Mouse (Mus musculus) megakaryocyte, adult 5-6 weeks (primary cell): ENCODE measurements at regions not wholly inside any gene's neighbourhood (a gene's known extent, or its start where the extent isn't known, plus 50 kb on each side); places are given as distances from the start of the nearest gene placed in this dataset.

Experiments used
- ATAC-seq: 2 replicates; pipeline ENCODE4 v1.8.0; 2016; ENCODE audit warnings: mild to moderate bottlenecking, inconsistent platforms; ENCODE audit not compliant: poor library complexity, severe bottlenecking

DNA sequence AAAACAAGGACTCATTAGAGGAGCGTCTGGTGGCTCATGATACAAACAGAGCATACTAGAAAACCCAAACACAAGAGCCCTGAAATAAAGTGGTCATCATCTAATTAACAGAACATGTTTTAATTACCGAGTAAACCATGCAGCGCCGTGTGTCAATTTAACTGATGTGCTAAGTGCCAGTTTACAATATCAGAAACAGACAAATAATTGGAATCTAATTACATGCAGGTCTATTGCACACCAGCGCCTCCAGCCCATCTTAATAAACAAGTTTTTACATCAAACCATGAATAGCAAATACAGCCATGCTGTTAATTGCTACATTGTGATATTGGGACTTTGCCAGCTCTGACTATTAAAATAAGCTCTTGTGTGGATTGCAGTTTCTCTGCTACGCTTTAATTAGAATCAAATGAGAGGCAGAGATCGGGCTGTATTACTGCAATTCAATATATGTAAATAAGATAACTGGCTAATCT, 425.3 kb upstream of the Gm765 start:
- no peak for ATAC-seq

GRCm38 (mm10) chr6:98754487-98754886, 411.9 kb upstream of the Gm765 start:
- no peak for ATAC-seq

DNA sequence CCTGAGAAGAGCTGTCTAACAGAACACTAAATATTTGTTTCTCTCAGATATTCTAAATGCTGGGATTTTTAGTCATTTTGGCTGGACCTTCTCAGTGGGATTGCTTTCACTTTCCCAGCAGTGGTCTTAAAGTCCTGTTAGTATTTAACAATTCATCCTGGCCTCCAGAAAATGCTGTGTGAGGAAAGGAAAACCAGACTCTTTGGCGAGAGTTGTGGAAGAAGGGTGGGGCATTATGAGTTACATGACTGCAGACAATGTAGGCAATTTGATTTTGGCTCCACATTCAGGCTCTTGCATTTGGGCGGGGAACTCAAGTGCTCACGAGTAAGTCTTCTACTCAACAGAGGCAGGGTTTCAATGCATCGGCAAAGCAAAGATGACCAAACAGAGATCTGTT, 406.1 kb upstream of the Gm765 start:
- no peak for ATAC-seq

- ATAC-seq: no peak
Observed at GRCm38 (mm10) chr6:98746976-98747375, 404.4 kb upstream of the Gm765 start.

DNA sequence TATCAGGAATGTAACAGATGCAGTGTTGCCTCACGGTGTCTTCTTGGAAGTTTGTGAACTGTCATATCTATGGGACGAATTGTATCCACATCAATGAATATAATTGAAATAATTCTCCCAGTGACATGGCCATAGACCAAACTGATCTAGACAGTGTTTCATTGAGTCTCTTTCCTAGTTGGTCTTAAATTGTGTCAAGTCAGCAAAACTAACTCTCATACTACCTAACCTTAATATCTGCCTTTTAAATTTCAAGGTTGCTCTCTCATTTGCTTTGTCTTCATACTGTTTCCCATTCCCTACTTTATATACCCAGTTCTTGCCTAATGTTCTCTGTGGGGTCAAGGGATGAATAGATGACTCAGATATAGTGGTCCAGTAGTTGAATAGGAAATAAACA, 397.9 kb upstream of the Gm765 start:
- no peak for ATAC-seq

DNA sequence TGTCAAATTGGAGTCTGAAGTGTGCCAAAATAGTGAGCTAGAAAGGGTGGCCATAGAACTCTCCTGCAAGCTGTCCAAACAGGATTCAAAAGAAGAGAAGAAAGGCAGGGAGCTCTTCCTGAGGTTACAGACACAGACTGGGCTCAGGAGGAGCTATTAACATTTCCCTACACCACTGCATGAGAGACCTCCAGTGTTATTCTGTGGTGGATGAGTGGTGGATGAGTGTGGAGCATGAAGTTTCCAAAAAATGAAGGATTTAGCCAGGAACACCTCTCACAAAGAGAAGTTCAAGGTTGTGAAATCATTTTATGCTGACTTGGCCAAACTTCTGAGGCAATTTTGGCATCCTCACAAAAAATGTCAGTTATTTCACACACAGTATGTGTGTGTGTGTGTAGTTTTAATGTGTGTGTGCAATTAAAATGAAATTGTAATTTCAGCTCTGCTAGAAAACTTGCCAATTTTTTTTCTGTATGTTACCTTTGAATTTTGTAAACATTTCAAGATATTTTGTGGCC, 388.5 kb upstream of the Gm765 start:
- no peak for ATAC-seq

DNA sequence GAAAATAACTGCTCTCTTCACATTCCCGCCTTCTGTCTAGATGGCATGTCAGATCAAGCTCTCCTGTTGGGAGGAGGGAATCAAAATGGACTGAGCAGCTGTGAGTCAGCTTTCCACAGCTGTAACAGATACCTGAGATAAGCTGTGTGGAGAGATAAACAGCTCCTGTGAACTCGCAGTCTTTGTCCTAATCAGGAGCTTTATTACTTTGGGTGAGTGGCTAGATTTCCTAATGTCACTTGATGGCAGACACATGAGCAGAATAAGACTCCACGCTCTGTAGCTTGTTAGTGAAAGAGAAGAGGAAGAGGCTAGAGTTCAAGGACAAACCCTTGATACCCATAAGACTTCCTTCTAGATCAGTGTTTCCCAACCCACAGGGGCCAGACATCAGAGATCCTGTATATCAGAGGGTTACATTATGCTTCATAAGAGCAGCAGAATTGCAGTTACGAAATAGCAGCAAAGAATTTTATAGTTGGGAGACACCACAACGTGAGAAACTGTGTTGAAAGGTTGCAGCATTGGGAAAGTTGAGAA, 384.1 kb upstream of the Gm765 start:
- ATAC-seq: no peak

GRCm38 (mm10) chr6:98704887-98705622, 362.5 kb upstream of the Gm765 start:
- ATAC-seq: no peak

GRCm38 (mm10) chr6:98697571-98697970, 355.0 kb upstream of the Gm765 start:
- no peak for ATAC-seq

GRCm38 (mm10) chr6:98693411-98693810, 350.9 kb upstream of the Gm765 start:
- ATAC-seq: no peak

GRCm38 (mm10) chr6:98690133-98690532, 347.6 kb upstream of the Gm765 start:
- no peak for ATAC-seq

GRCm38 (mm10) chr6:98689395-98689794, 346.8 kb upstream of the Gm765 start:
- no peak for ATAC-seq

DNA sequence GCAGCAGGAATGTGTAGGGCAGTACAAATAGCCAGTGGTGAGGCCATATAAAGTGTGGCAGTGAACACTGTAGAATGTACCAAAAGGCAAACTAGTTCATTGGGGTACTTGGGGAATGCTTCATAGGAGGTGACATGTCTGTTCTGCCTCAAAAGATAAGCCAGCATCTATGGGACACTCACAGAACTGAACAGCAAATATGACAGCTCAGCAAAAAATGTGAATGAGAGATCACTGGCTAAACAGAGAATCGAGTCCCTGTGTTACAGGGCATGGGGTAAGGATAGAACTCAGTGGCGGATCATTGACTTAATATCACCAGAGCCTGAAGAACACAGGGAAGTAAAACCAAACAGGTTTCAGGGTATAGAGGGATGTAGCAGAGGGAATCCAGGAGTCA, 346.1 kb upstream of the Gm765 start:
- ATAC-seq: no peak

DNA sequence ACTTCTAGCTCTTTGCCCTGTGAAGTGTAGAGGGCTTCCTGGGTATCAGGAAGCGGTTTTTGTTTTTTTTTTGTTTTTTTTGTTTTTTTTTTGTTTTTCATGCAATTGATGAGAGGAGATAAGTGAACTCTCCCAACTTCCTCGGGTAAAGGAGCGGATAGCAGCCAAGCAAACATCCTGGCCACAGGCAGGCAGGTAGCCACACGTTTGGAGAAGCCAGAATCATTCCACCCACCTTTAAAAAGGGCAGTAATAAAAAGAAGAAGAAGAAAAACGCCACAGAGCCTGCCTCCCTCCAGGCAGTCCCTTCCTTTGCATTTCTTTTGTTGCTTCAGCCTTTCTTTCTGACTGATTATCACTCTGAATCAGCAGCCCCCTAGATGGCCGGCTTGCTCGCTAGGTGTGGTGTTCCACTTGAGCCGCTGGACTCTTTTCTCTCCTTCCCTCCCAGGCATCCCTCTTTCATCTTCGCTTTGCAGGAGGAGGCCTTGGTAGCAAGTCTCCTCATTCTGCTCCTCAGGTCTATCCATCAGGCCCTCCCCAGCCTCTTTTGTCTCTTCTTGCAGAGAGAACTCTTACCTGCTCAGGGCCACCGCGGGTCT, 323.9 kb upstream of the Gm765 start:
- ATAC-seq: no peak

GRCm38 (mm10) chr6:98651827-98652226, 309.3 kb upstream of the Gm765 start:
- no peak for ATAC-seq

- no peak for ATAC-seq
Observed at GRCm38 (mm10) chr6:98651315-98651714, 308.8 kb upstream of the Gm765 start.

DNA sequence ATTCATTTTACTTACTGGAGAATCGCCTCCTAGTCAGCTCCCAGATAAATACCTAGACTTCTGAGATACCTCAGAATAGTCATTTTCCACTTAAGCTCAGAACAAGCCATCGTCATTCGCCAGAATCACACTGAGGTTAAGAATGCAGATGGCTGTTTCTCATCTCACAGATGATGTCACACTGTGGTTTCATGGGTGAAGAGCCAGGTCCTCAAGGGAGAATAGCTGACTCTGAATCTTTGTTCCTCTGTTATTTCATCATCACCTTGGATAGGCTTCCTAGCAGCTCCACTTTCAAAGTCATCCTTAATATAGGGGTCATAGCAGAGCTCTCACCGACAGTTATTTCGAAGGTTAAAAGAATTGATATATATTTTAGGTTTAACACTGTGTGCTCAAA, 297.8 kb upstream of the Gm765 start:
- ATAC-seq: no peak

GRCm38 (mm10) chr6:98635816-98636215, 293.3 kb upstream of the Gm765 start:
- no peak for ATAC-seq

GRCm38 (mm10) chr6:98632278-98633063, 289.9 kb upstream of the Gm765 start:
- no peak for ATAC-seq

GRCm38 (mm10) chr6:98631269-98631668, 288.7 kb upstream of the Gm765 start:
- no peak for ATAC-seq

DNA sequence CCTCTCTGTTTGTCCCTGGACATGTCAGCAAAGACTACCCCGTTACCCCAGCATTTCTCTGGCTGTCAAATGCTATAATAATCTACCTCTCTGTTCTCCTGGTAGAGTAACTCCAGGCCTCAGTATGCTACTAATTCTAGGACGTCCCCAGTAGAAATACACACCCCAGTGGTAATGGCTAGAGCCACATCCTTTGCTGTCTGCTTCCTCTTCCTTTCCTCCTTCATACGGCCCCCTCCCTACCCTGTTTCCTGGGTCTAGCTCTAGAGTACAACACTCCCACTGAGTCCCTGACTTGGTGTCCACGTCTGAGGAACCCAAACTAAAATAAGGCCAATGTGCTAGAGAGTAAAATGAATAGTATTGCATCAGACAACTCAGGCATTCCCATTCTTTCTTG, 287.1 kb upstream of the Gm765 start:
- ATAC-seq: no peak
